Mouse (Mus musculus): ENCODE results near the gene Gpr173. TPM values are rescaled to one million over a fixed set of nuclear protein-coding genes. Genes with fewer than 3 reads are reported as not detected.

The Gpr173 gene
- 10.8 and 12.2 TPM in 2 replicates for polyA plus RNA-seq (2015; fragmentation: Nextera tagmentation; extraction: Ambion mirVana)

DNA sequence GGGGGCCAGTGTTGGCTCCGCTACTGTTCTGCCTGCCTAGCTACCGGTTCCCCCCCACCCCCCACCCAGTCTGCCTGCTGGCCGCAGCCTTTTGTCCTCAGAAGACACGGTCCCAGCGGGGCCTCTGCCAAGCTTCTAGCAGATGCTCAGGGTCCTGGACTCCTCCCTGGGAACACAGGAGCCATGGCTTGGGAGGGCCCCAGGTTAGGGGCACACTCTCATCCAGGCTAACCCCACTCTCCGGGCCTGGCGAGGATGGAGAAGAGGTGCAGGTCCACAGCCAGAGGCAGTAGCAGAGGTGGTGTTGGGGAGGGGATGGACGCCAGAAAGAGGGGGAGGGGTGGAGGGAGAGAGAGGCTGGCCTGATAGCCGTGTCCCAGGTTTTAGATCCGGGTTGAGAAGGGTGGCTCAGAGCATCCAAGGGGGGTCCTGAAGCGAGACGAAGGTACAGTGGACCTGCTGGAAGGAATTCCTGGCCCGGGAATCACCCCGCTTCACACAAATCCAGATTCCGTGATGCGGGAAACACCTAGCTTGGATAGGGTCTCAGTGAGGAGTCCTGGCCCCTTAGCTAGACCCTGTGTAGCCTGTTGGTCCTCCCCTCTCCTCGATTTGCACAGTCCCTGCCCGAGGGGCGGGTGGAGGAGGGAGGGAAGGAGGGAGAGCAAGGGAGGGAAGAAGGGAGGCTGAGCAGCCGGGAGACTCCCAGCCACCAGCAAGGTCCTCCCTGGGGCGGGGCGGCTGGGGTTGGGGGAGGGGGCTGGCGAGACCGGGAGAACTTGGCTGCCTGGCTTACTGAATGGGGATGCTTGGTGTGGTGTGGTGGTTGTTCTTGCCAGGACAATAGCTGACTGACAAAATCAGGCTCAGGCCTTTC is at the start of gene Gpr173:
Gene Gpr173 (minus strand): TSS at position 308 of the 877 bp plus-strand sequence.
- ATAC-seq = peak; percentile 96
- WGBS = 25% methylated on average over 21 of the region's 24 CpGs
- H3K4me3 ChIP-seq (replicated peaks) = peak within 1 kb of the TSS; percentile 60
- H3K4me1 ChIP-seq (replicated peaks) = peaks cover 32% of the 10 kb centered on the region
- H3K9me3 ChIP-seq = no peaks in the 10 kb centered on the region
- H3K36me3 ChIP-seq = no peaks in the 10 kb centered on the region
- H3K9ac ChIP-seq (replicated peaks) = peak within 1 kb of the TSS; percentile 77
- peaks cover 70% of the 10 kb centered on the region for H3K27me3 ChIP-seq
- peak within 1 kb of the TSS; percentile 70 for H3K4me2 ChIP-seq (replicated peaks)
- H3K27ac ChIP-seq = peak within 1 kb of the TSS; percentile 87

- H3K27ac ChIP-seq = no peak overlapping the region
- 95% methylated on average over 1 of the region's 1 CpGs for WGBS
- no peak for ATAC-seq
- H3K9me3 ChIP-seq = no peaks in the 10 kb centered on the region
- H3K4me3 ChIP-seq (replicated peaks) = no peak overlapping the region
- no peak overlapping the region for H3K9ac ChIP-seq (replicated peaks)
- no peak overlapping the region for H3K4me2 ChIP-seq (replicated peaks)
- H3K4me1 ChIP-seq (replicated peaks) = no peaks in the 10 kb centered on the region
- H3K36me3 ChIP-seq = no peaks in the 10 kb centered on the region
- peaks cover 70% of the 10 kb centered on the region for H3K27me3 ChIP-seq
Observed at GRCm38 (mm10) chrX:152403251-152403650, 34.7 kb upstream of the Gpr173 start.

DNA sequence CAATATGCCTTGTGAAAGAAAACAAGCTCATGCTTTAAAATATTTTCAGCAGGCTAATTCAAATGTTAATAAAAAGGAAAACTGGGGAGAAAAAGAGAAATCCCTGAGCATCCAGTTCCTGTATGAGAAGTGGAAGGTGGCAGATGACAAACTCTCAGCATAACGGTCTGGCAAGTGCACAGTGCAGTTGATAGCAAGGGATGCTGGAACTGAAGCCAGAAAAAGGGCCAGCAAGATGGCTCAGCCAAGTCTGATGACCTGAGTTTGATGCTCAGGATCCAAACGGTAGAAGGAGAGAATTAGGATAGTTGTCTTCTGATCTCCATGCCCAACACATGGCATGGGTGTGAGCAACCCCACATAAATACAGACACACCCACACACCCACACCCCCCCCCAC is 31.6 kb upstream of the Gpr173 start:
- Histone ChIP-seq H3K9ac (replicated peaks) (no peak overlapping the region), H3K27me3 (peaks cover 67% of the 10 kb centered on the region), H3K4me2 (replicated peaks) (no peak overlapping the region), H3K36me3 (no peaks in the 10 kb centered on the region), H3K4me3 (replicated peaks) (no peak overlapping the region), H3K27ac (no peak overlapping the region), H3K9me3 (no peaks in the 10 kb centered on the region), H3K4me1 (replicated peaks) (no peaks in the 10 kb centered on the region)
- no peak for ATAC-seq
- WGBS = 75% methylated on average over 2 of the region's 2 CpGs

DNA sequence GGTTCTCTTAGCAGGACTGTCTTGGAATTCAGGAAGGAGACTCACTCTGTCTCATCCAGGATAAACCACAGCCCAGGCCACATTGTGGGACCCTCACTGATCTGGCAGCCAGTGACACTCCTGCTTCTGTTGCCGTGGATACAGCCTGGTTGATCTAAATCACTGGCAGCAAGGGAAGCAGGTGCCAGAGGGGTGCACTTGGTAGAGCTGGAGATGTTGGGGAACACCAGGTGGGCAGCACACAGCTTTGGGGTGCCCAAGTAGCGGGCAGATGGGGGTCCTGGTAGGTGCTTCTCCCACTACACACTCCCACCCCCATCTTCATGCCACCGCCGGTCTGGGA is 479 bp downstream of the Gpr173 start:
- Histone ChIP-seq H3K27me3 (peaks cover 71% of the 10 kb centered on the region), H3K27ac (peak overlapping the region; percentile 87), H3K4me1 (replicated peaks) (peaks cover 32% of the 10 kb centered on the region), H3K36me3 (no peaks in the 10 kb centered on the region), H3K9me3 (no peaks in the 10 kb centered on the region), H3K4me3 (replicated peaks) (peak overlapping the region; percentile 60), H3K4me2 (replicated peaks) (peak overlapping the region; percentile 70), H3K9ac (replicated peaks) (peak overlapping the region; percentile 77)
- 31% methylated on average over 4 of the region's 4 CpGs for WGBS
- ATAC-seq = peak; percentile 60

GRCm38 (mm10) chrX:152366418-152366817 is 2.1 kb downstream of the Gpr173 start:
- ATAC-seq = no peak
- peak overlapping the region; percentile 70 for H3K4me2 ChIP-seq (replicated peaks)
- no peak overlapping the region for H3K27ac ChIP-seq
- H3K9ac ChIP-seq (replicated peaks) = peak overlapping the region; percentile 77
- no peaks in the 10 kb centered on the region for H3K9me3 ChIP-seq
- H3K27me3 ChIP-seq = peaks cover 76% of the 10 kb centered on the region
- 100% methylated on average over 1 of the region's 2 CpGs for WGBS
- peak overlapping the region; percentile 60 for H3K4me3 ChIP-seq (replicated peaks)
- peaks cover 32% of the 10 kb centered on the region for H3K4me1 ChIP-seq (replicated peaks)
- no peaks in the 10 kb centered on the region for H3K36me3 ChIP-seq

DNA sequence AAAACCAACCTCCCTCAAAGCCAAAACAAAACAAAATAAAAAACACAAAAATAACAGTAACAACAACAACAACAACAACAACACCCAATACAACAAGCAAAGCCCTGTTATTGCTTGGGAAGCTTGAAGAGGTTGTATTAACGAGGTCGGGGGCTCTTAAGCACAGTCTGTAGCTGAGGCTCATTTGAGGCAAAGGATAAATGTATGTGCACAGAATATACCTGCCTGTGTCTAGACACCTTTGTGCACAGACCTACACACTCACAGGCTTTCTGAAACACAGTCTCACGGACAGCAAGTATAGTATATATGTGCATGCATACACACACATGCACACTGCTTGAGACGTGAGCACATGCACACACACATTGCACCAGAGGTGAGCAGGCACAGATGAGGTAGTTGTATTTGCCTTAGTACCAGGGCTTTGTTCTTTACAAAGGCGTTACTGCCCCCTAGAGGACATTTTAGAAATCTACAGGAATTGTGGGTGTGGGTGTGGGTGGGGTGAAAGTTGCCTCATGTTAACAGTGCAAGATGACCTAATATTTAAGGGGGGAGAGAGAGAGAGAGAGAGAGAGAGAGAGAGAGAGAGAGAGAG is 15.9 kb downstream of the Gpr173 start:
- Histone ChIP-seq H3K4me2 (replicated peaks) (no peak overlapping the region), H3K4me1 (replicated peaks) (no peaks in the 10 kb centered on the region), H3K4me3 (replicated peaks) (no peak overlapping the region), H3K27ac (no peak overlapping the region), H3K27me3 (peaks cover 50% of the 10 kb centered on the region), H3K36me3 (no peaks in the 10 kb centered on the region), H3K9ac (replicated peaks) (no peak overlapping the region), H3K9me3 (no peaks in the 10 kb centered on the region)
- 26% methylated on average over 5 of the region's 5 CpGs for WGBS
- ATAC-seq = peak; percentile 84

- H3K9me3 ChIP-seq = no peaks in the 10 kb centered on the region
- no peak overlapping the region for H3K4me3 ChIP-seq (replicated peaks)
- H3K4me1 ChIP-seq (replicated peaks) = no peaks in the 10 kb centered on the region
- peaks cover 74% of the 10 kb centered on the region for H3K27me3 ChIP-seq
- 93% methylated on average over 14 of the region's 14 CpGs for WGBS
- ATAC-seq = no peak
- no peak overlapping the region for H3K4me2 ChIP-seq (replicated peaks)
- H3K9ac ChIP-seq (replicated peaks) = no peak overlapping the region
- H3K27ac ChIP-seq = no peak overlapping the region
- H3K36me3 ChIP-seq = peaks cover 13% of the 10 kb centered on the region
Observed at GRCm38 (mm10) chrX:152347041-152347440, 21.5 kb downstream of the Gpr173 start.

DNA sequence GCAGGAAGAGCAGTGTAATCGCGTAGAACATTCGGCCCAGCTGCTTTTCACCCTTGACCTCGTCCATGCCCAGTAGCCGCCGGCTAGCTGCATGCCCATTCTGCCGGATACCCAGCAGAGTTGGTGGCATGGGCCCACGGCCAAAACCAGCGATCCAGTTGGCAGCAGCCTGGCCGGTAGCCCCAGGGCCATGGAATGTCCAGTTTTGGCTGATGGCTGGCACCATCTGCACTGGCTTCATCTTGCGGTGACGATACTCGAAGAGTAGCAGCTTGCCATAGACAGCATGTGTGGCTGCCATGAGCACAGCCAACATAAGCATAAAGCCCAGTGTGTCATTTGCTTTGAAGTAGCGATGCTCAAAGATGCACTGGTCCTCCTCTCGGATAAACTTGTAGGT is 21.9 kb downstream of the Gpr173 start:
- Histone ChIP-seq H3K9me3 (no peaks in the 10 kb centered on the region), H3K27me3 (peaks cover 78% of the 10 kb centered on the region), H3K4me1 (replicated peaks) (no peaks in the 10 kb centered on the region), H3K9ac (replicated peaks) (no peak overlapping the region), H3K4me3 (replicated peaks) (no peak overlapping the region), H3K27ac (no peak overlapping the region), H3K36me3 (peaks cover 13% of the 10 kb centered on the region), H3K4me2 (replicated peaks) (no peak overlapping the region)
- WGBS = 94% methylated on average over 15 of the region's 15 CpGs
- no peak for ATAC-seq

DNA sequence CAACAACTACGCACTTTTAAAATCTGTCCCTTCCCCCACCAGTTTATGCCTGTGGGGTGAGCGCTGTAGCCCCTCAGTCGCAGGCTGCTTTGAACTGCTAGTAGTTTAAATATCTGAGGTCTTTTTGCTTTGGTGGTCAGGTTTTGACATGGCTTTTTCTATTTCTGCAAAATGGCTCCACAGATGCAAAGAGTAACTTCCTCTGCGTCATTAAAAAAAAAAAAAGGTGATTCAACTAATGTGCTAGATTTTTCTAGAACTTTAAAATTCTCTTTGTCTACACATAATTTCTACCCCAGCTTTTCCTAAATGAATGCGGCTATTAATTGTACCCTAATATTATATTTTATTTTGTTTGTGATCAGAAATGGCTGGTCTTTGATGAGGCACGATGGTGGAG is 25.6 kb downstream of the Gpr173 start:
- Histone ChIP-seq H3K9me3 (no peaks in the 10 kb centered on the region), H3K36me3 (peaks cover 32% of the 10 kb centered on the region), H3K27ac (peak overlapping the region; percentile 87), H3K27me3 (peaks cover 92% of the 10 kb centered on the region), H3K4me2 (replicated peaks) (peak overlapping the region; percentile 49), H3K9ac (replicated peaks) (no peak overlapping the region), H3K4me1 (replicated peaks) (peaks cover 22% of the 10 kb centered on the region), H3K4me3 (replicated peaks) (peak overlapping the region; percentile 65)
- ATAC-seq = no peak
- 32% methylated on average over 6 of the region's 6 CpGs for WGBS

- Histone ChIP-seq H3K9me3 (no peaks in the 10 kb centered on the region), H3K9ac (replicated peaks) (peak within 1 kb of the TSS; percentile 80), H3K4me2 (replicated peaks) (peak within 1 kb of the TSS; percentile 61), H3K4me3 (replicated peaks) (peak within 1 kb of the TSS; percentile 65), H3K27me3 (peaks cover 93% of the 10 kb centered on the region), H3K4me1 (replicated peaks) (peaks cover 25% of the 10 kb centered on the region), H3K27ac (peak within 1 kb of the TSS; percentile 88), H3K36me3 (peaks cover 32% of the 10 kb centered on the region)
- ATAC-seq = peak; percentile 99
- WGBS = 18% methylated on average over 27 of the region's 27 CpGs
Observed at GRCm38 (mm10) chrX:152342358-152342901, 26.1 kb downstream of the Gpr173 start, which contains the start of gene Tspyl2. Tspyl2 (minus strand) TSS chrX:152342425.

DNA sequence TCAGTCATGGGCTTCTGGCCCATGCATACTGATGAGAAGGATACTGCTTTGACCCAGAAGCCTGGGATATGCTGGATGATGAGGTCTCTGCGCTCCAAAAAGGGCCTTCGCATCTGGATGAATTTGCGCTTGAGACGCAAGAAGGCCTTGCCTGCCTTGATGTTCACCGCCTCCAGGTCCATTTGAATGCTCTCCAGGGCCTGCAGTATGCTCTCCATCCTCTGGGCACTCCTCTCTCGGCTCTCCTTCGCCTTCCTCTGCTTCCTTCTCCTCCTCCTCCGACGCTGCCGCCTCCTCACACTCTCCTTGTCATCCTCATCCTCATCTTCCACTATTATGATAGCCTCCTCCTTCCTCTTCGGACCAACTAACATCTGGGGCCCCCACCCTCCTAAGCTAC is 27.0 kb downstream of the Gpr173 start:
- H3K4me3 ChIP-seq (replicated peaks) = peak overlapping the region; percentile 65
- WGBS = 34% methylated on average over 11 of the region's 11 CpGs
- no peaks in the 10 kb centered on the region for H3K9me3 ChIP-seq
- peak overlapping the region; percentile 80 for H3K9ac ChIP-seq (replicated peaks)
- H3K36me3 ChIP-seq = peaks cover 24% of the 10 kb centered on the region
- peak overlapping the region; percentile 88 for H3K27ac ChIP-seq
- H3K27me3 ChIP-seq = peaks cover 93% of the 10 kb centered on the region
- peak overlapping the region; percentile 61 for H3K4me2 ChIP-seq (replicated peaks)
- H3K4me1 ChIP-seq (replicated peaks) = peaks cover 29% of the 10 kb centered on the region
- ATAC-seq = no peak
